Mouse (Mus musculus): Measurements from ENCODE around the gene Chka.

Gene Chka

DNA sequence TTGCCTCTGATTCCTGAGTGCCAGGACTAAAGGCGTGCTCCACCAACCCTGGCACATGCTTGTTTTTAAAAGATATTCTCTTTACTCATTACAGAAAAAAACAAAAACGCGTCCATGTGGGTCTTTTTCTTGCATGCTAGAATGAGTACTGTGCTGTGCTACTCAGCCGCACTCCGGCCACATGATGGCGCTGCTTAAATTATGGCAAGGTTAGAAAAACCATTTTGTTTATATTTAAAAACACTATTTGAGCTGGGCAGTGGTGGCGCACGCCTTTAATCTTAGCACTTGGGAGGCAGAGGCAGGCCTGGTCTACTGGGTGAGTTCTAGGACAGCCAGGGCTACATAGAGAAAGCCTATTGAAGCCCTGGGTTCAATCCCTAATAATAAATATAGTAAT lies 38.6 kb downstream of the Chka start:
- DNase-seq, result peak; percentile 83

DNA sequence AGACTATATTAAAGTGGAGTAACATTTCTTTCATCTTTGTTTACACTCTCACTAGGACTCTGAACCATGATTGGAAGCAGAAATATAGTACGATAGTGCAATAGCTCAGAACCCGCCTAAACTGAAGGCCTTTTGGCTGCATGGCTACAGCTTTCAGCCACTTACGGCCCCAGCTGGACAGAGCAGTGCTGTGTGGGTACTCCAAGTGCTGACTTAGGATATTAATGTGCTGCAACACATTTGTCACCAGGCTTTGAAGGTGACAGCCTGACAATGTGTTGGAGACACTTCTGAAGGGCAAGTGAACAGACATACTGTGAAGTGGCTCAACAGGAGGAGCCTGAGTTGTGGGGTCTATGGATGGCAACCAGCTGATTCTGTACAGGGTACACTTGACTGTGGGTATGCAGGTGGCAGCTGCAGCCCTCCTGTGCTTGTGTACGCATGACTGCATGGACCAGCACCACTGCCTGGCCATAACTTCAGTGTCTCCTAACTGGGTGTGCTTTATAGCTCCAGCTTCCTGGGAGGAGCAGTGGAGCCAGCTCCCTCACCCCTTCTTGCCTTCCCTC lies 42.1 kb downstream of the Chka start:
- DNase-seq, result peak; percentile 87

DNA sequence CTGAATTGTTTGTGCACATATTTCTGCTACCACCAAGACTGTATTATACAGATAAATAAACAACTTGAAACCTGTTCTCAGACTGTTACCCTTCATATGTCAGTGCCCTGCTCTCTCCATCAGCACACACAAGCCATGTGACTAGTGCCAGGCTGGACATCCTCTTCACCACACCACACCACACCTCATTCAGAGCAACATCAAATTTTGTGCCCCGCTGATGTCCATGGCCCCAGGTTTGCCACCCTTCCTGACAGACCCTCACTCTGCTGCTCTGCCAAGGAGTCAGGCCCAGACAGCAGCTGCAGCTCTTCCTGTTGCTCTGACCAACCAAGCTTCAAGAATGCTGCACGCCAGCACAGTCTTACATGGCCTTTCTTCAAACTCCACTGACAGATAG lies 42.7 kb downstream of the Chka start:
- peak; percentile 81 for DNase-seq

DNA sequence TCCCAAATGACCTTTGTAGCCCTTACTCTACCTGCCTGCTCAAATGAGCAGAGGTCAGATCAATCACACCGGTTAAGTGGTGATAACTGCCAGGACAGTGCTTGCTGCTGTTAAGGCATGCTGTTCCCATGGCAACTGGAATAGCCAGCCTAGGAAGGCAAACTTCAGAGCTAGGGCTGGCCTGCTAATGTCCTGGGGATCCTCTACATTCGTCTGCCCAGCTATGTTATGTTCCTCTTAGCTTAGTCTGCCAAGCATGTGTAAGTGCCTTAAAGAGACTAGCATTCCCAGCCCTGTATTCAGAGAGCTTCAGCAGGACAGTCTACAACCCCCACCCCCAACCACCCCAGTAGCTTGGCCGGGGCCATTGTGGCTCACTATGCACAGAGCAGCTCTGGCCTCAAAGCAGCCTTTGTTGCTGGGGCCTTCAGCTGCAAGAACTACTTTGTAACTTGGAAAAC lies 43.6 kb downstream of the Chka start:
- peak; percentile 85 for DNase-seq

DNA sequence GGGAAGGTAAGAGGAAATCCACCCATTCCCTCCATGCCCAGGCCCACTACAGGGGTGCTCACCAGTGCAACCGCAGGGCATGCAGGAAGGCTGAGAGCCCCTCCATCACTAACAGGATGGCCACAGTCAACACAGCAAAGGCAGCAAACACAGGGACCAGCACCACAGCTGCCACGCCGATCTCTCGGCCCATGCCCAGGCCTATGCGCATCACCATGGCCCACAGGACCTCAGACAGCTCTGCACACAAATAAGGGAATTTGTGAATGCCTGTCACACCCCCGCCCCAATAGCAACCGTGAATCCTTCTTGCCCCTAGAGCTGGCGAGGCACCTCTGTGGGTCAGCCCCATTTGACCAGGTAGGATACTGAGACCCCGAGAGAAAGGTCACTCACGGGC lies 44.6 kb downstream of the Chka start:
- peak; percentile 90 for DNase-seq

DNA sequence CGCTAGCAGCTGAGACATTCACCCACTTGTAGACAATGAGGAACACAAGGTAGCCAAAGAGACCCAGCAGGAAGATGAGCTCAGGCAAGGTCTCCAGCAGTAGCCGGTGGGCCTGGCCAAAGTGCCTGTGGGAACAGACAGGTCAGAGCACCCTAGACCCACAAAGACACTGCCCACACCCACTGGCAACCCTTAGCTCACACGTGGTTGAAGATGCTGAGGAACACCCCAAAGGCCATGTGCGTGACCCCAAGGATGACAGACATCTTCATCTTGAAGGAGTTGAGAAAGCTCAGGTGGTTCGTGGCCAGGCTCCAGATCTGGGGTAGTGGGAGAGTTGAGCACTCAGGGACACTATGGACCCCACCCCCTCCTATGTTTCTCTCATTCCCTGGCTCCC lies 46.0 kb downstream of the Chka start:
- peak; percentile 86 for DNase-seq

DNA sequence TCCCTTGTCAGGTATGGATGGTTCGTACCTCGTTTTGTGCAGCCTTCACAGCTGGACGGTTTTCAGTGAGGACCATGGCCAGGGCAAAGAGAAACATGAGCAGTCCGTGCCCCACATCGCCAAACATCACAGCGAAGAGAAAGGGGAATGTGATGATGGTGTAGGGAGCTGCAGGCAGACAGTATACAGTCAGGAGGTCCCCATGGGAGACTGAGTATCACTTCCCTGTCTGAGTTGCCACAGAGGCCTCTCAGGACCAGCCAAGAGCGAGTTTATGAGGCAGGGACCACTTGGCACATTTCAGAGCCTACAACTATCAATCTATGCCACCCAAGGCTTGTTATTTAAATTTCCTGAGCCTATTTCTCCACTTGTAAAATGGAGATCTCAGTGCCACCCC lies 47.4 kb downstream of the Chka start:
- DNase-seq, result peak; percentile 91

DNA sequence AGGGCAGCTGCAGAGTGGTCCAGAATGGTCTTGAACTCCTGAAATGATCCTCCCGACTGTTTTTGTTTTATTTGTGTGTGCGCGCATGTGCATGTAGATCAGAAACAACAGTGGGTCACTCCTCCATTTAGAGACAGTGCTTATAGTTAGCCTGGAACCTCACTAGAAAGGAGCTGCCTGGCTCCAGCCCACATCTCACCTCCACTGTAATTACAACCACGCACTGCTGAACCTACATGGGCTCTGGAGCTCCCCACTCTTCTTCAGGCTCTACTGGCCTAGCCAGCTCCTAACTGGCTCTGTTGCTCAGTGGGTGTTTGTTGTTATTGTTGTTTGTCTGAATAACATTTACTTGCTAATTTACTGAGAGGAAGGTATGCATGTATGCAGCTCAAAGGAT lies 48.0 kb downstream of the Chka start:
- DNase-seq, result no peak

DNA sequence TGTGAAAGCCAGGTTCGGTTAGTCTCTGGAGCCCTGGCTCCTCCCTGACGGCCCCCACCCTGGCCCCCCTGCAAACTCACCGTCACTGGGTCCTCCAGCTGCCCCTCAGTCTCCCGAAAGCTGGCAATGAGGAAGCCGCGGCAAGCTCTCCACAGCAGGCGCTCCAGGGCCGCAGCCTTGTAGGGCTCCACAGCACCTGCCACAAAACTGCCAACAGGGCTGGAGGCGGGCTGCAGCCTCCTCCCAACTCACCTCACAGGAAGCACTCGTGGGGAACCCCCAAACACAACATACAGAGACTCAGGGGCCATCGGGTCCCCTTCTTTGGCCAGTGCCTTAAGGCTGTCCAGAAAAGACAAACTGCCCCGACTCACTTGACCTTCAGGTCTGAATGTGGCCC lies 51.4 kb downstream of the Chka start:
- DNase-seq, result no peak

DNA sequence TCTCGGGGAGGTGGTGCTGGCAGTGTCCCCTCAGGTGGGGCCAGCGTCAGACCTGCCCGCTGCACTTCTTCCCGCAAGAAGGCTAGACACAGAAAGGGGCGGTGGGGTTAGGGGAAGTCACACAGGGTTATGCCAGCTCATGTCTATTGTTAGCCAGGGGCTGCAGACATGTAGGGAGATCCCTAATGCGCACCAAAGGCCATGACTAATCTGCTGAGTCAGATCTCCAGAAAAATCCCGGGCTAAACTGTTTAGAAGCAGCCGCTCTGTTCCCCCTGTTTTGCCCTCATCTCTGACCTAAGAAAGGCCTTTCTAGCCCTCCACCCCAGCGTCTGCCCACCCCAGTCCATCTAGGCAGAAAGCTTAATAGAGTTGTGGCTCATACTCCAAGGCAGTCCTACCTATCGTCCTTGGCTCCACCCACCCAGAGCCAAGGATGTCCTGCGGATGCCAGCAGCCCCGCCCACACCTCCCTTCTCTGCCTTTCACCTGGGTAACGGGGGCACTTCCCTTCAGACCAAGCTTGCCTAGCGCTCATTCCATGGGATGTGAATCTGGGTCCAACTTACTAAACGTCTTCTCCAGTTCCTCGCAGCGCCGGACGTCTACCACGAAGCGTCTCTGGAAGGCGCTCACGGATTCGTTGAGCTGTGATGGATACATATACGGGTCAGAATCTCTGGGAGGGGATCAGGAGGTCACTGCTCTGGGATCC lies 52.2 kb downstream of the Chka start:
- peak; percentile 92 for DNase-seq

DNA sequence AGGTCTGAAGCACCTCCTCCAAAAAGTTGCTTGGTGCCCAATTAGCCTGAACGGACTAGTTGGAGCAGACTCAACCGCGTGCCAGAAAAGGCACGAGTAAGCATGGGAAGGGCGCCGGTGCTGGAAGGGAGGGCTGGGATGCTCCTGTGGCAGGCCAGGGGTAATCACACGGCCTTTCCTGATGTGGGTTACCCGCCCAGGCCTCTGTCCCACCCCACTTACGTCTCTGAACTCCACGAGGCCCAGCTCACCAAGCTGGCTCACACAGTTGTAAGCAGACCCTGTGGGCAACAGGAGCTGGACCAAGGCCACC lies 52.7 kb downstream of the Chka start:
- peak; percentile 92 for DNase-seq

DNA sequence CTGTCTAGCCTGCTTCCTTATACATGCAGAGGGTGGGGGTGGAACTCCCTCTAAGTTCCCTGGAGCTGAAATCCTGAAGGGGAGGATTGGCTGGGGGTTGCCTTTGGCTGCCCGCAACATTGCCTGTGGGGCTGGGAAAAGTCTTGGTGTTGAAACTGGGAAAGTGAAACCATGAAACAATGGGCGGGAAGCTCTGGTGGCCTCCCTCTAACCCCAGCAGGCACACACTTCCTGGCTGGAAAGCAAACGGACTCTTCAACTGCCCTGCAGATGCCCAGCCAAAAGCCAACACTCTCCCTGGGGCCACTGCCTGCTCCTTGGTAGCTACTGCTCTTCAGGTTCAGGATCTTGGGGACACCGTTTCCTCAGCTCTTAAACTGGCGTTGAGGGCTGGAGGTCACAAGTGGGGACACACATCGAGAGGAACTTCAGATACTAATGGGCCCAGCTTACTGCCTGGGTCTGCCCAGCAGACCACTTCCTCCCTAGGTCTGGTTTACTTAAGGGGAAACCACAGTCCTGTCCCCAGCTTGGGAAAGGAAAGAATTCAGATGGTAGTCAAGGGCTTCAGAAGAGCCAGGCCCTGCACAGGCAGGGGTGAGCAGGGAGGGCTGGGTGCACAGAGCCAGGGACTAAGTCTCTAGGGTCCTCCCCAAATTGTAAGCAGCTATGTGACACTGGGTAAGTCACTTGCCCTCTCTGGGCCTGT lies 53.8 kb downstream of the Chka start:
- peak; percentile 98 for DNase-seq

DNA sequence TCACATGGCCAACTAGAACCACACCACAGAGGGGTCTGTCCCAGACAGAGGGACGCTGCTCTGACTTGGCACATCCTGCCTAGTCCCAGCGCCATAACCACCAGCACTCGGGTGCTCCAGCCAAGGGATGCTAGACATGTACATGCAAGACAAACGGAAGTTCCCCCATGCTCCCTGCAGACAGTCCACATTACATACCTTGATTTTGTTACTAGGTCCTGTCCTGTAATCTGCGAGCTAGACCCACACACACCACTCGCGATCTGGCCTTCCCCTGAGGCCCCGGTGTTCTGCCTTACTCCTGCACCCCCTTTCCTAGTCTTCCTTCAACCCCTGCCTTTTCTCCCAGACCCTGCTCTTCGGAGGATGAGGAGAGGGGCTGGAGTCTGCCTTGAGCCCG lies 54.8 kb downstream of the Chka start:
- DNase-seq, result peak; percentile 95

DNA sequence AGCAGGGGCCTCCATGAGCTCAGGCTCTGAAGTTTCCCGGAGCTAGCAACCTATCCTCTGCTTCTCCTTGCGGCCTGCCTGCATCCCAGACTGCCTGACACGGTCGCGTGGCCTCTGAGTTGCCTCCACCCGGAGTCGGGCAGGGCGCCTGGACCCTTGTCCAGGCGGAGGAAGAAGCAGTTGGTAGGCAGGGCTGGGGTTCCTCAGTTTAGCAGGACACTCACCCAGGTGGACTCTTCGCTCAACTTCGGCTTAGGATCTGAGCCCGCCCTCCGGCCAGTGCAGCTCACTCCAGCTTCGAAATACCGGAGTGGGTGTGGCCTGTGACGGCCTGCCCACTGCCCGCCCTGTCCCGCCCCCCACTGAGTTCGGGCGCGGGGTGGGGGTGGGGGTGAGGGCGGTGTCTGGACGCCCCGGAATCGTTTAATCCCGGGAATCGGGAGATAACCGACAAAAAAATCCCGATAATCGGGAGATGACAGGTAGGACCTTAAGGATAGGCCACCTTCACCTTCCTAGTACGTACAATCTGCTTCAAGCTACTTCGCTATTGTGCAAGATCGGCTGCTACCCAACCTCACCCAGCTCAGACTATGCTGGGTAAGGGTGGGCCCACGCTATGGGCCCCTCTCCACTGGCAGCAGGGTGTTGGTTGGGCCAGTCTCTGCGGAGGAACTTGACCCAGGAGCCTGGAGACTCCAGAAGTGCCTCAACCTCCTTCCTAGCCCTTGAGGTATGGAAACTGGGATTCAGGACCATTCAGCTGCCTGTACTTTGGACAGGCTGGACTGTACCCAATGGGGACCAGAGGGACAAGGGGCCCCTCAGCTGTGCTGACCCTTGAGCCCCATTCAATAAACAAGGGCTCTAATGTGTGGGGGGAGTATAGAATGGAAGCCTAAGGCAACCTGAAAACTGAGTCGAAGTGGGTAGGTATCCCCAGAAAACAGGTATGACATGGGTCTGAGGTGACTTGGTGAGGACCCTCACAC lies 55.5 kb downstream of the Chka start, which contains the start of gene Tcirg1:
Tcirg1 (minus strand) TSS at position 339 of the 992 bp plus-strand sequence.
- peak; percentile 99 for DNase-seq

DNA sequence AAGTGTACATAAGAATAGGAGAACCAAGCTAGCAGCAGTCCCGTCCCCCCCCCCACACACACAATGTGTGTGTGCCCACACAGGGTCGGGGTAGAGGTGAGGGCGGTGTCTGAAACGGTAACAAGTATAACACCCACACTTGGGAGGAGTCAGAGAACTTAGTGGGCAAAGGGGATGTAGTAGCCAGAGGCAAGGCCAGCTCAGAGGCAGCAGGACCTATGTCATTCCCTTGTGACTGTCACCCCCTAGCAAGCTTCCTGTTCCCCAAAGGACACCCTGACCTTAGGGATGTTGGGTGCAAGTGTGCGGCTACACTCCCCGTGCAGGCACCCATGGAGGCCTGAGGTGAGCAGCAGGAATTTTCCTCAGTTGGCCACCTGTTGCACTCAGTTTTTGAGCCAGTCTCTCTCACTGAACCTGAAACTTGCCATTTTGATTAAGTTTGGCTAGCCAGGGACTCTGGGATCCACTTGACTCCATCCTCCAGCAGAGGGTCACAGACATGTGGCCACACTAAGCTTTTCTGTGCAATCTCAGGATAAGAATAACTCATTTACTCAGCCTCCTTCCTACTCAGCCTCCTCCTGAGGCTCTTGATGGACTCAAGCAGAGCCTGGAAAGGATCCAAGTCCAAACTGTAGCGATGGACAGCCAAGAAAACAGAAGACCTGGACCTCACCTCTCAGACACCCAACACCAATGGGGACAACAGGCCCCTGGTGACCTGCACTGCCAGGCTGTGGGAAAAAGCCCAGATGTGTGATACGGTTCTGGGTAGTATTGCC lies 56.5 kb downstream of the Chka start:
- peak; percentile 97 for DNase-seq

DNA sequence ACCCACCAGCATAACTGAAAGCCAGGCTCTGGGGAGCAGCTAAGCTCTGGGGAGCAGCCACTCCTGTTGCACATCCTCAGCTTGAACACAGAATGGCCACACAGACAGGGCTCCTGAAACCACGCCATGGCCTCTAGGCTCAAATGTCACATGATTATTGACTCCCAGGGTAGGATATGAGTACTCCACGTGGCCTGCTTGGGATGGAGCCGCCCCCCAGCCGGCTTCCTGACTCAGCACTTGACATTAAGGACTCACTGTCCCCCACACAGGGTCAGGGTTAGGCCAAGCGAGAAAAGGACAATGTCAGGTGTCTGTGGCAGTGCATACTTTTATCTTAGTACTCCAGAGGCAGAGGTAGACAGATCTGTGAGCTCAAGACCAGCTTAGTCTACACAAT lies 58.6 kb downstream of the Chka start:
- DNase-seq, result no peak

DNA sequence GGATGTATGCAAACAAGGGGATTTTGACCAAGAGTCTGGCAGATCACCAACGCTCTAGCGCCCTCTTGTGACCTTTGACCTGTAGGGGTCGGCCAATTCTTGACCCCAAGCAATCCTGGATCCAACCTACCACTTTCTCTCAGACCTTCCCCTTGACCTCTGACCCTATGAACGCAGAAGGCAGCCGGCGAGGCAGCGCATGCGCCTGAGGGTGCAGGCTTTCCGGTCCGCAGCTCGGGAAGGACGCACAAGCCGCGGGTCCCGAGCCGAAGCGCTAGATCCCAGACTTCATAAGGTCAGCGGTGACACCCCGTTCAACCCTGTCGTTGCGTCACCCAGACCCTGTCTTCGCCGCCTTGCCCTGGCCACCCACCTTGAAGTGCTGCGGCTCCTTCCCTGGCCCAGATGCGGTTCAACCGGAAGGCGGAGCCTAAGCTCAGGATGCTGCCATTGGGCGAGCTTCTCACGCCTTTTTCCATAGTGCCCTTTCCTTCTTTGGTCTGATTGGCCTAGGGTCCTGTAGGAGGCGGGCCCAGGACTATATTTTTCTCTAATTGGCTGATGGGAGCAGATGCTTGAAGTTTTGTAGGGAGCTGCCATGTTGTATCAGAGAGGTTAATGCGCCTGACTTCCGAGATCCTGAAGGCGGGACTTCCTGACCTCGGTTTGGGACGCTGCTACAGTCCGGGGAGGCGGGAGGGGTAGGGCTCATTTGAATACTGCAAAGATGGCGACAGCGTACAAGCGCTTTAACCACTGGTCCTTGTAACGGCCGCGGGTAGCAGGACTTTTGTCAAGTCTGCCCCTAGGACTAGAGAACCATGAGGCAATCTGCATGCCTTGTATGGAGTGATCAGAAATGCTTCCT lies 61.0 kb downstream of the Chka start, which contains the start of gene Ndufs8:
Ndufs8 (minus strand) TSS at position 438 of the 868 bp plus-strand sequence.
- DNase-seq, result peak; percentile 100

DNA sequence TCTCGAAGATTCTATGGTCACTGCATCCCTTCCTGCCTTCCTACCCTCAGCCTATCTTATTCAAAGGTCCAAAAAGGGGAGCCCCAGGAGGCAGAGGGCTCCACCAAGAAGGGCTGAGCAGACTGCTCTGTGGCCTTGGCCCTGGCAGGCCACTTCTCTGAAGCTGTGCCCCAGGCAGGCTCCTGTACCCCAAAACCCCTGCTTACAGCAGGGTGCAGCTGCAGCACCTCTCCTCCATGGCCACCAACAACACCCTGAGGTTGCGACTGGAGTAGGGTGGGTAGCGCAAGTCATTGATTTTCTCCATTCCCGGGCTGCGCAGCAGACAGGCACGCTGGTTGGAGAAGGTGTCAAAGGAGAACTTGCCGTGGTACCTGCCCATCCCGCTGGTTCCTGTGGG lies 62.1 kb downstream of the Chka start:
- DNase-seq, result no peak

DNA sequence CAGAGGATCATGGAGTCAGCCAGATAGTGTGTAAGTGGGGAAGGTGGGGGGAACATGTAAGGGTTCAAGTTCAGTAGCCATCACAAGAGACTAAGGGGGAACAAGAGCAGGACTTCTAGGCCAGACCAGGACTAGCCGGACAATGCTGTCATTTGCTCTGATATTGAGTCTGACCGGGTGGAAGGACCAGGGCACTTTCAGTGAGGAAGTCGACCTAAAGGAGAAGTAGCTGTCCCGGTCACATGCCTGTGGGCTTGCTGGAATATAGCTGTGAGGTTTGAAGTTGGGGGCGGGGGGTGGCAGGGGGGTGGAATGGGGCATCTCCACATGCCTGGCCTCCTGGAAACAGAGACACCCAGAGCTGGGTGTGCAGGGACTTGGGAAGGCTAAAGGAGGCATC lies 63.0 kb downstream of the Chka start:
- DNase-seq, result peak; percentile 97

DNA sequence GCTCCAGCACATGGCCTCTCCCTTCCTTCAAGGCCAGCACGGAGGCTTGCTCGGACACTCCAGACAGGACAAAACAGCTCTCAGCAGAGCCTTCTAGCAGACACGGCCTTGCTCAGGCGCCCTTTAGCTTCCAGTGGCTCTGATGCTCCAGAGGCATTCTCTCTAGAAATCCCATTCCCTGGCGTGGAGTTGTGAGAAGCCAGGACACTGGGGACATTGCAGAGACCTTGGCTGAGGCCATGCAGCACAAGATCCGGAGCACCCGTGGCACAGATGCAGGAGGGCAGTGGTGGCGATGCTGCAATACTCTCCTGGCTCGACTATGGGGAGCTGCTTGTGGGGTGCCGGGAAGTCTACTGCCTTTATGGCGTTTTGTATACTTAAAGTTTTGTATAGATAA lies 65.2 kb downstream of the Chka start:
- DNase-seq, result no peak

DNA sequence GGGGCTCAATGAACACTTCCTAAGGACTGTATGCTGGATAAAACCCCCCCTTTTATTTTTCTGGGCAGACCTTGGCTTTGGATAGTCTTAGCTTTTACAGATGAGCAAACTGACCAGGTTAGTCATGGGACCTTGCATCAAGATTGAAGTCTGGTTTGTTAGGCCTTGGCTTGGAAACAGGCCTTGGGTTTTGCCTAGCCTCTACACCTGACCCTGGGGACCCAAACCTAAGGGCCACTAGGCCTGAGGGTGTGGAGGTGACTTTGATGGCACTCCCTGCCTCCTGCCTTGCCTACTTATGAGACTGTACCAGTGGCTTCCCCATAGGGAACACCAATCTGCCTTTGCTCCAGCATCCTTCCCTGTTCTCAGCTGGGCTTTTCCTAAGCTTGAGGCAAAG lies 68.4 kb downstream of the Chka start:
- DNase-seq, result no peak

Measured in heart, adult 11 months (tissue).